Mouse (Mus musculus): Measurements from ENCODE around the gene Arpc5l.
A peak's percentile ranks its signal among the peaks of the same experiment; 100 is the strongest.

The Arpc5l gene

DNA sequence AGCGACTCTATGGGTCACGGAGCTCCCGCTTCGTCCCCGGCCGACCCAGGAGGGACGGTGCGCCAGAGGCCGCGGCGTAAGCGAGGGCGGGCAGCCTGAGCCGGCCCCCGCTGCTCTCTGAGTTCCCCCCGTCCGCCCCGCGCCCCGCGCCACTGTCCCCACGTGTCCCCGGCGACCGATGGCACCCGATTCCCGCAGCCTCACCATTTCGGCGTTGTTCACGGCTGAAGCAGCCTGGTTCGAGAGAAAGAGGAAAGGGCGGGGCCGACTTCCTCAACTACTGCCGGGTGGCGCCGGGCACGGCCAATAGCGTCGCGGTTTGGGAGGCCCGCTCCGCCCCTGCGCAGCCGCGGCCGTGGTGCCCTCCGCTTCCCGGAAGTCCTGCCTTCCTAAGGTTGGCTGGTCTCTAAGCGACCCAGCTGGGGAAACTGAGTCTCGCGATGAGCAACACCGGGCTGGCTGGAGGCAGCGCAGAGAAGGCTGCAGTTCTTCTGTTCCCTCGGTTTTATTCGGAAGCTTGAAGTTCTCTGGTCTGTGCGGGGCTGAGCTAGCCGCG lies at the start of gene Arpc5l:
TSS of gene Arpc5l (plus strand) at position 469 of the 556 bp plus-strand sequence.
- DNase-seq: peak; percentile 96 to 97

DNA sequence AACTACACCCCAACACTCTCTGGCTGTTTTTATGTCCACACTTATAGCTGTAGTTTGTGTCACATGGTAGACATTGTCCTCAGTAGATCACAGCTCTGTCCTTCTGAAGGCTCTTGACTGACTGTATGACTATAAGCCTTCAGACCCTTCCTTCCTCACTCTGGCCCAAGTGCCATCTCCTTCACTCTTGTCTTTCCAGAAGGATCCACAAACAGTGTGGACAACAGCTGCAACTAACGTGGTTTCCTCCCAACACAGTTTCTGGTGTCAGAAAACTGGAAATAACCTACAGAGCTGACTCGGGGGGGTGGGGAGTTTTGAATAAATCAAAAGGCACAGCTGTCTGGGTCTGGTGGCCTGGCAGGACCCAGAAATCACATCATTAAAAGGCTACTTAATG lies 49.1 kb upstream of the Arpc5l start:
- DNase-seq: no peak

DNA sequence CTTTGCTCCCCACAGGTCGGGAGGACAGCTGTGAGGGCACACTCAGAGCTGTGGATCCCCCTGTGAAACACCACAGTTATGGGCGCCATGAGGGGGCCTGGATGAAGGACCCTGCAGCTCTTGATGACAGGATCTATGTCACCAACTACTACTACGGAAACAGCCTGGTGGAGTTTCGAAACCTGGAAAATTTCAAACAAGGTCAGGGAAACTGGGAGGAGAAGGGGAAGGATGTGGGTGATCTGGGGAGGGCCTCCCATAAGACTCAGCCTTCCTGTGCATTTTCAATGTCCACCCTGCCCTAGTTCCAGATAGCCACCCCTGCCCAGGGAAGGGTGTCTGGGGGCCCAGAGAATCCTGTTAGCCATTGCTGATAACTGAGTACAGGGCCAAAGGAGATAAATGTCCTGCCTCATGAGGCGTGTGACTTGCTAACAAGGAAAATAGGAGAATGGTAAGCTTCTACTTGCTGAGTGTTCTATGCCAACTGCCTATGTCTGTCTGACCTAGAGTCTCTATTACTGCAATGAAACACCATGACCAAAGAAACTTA lies 47.4 kb upstream of the Arpc5l start:
- DNase-seq: no peak

DNA sequence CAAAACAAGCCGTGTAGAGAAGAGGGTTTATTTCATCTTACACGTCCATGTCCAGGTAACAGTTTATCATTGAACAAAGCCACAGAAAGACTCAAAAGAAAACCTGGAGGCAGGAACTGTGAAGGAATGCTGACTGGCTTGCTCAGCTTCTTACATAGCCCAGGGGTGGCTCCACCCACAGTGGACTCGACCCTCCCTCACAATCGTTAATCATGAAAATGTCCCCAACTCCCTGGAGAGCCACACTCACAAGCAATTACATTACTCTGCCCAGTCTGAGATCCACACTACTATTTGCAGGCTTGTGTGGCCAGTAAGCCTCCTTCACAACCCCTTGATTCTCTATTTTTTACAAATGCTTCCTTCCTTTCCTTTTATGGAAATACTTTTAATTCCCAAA lies 41.0 kb upstream of the Arpc5l start:
- DNase-seq: no peak

DNA sequence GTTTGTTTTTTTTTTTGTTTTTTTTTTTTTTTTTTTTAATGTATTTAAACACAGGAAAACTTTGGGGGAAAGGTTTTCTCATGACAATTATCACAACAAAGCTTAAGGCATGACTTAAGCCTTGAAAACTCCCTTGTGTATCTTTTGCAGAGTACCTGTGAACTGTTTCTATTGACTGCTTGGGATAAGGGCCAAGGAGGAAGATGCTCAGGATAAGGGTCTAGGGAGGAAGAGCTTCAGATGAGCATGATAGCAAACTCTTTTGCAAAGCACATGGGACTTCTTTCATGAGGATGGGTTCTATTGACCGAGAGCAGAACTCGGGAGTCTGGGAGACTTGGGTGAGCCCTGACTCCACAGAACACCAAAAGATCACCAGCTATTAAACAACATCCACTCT lies 35.5 kb upstream of the Arpc5l start:
- no peak for DNase-seq

DNA sequence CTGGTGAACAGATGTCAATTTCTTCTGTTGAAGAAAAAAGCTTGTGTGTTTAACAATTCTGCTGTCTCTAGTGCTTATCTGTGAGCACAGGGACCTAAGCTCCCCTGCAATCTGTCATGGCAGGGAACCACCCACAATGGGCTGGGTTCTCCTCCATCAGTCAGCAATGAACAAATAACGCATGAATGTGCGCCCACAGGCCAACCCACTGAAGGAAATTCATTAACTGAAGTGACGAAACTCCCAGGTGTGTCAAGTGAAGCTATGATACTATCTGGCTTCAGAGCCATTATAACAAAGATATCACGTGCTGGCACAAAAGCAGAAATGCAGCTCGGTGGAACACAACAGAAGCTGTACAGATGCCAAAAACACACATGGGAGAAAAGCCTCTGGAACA lies 35.1 kb upstream of the Arpc5l start:
- DNase-seq: no peak

DNA sequence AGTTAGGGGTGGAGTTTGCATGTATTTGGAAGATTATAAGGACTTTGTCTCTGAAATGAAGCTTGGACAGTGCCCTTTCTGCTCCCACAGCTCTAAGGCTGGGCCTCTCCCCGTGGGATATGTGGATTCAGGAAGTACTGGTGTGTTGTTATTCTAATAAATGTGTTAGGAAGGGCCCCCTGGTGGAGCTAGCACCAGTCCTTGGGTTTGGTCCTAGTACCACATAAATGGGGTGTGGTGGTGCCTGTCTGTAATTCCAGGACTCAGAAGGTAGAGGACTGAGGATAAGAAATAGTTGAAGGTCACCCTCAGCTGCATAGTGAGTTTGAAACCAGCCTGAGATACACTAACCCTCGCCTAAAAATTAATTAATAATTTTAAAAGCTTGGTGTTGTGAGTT lies 31.9 kb upstream of the Arpc5l start:
- no peak for DNase-seq

DNA sequence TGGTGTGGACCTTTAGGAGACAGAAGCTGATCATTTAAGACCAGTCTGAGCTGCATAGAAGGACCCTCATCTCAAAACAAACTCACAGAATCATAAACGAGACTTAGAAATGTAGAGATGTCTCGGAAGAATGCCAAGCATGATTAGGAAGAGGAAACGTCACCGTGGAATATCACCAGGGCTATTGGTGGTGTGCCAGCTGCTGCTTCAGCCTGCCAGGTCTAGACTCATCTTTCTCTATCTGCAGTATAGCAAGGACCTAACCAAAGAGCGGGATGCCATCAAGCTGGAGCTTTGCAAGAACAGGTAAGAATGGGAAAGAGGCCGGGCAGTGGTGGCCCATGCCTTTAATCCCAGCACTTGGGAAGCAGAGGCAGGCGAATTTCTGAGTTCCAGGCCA lies 31.4 kb upstream of the Arpc5l start:
- DNase-seq: peak in 1 of 2 experiments; percentile 36

DNA sequence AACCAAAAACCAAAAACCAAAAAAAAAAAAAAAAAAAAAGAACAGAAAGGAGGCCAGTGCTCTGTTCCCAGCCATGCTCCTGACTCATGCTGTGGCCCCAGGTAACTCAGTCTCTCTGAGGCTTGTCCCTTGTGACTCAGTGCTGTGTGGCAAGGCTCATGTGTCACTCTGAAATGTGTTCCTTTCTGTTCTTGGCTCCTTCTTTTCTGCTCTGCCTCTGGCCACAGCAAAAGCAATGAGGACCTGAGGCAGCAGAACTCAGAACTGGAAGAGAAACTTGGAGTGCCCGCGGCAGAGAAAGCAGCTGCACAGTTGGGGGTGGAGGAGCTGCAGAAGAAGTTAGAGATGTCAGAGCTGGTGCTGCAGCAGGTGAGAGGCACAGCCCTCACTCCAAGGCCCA lies 31.0 kb upstream of the Arpc5l start:
- no peak for DNase-seq

DNA sequence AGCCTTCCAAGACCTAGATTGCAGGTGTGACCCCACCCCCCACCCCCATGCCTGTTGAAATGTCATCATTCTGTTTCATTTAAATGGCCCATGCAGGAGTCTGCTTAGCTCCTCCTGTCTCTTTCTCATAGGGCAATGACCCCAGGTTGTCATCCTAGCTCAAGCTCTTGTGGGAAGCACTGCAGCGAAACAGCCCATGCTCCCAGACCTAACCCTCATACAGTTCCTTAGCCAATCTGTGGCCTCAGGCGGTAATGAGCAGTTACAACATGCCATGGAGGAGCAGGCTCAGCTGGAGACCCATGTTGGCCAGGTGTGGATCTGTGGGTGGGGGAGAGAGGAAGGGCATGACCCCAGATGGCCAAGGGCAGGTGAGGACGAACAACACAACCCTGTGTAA lies 30.0 kb upstream of the Arpc5l start:
- DNase-seq: no peak

DNA sequence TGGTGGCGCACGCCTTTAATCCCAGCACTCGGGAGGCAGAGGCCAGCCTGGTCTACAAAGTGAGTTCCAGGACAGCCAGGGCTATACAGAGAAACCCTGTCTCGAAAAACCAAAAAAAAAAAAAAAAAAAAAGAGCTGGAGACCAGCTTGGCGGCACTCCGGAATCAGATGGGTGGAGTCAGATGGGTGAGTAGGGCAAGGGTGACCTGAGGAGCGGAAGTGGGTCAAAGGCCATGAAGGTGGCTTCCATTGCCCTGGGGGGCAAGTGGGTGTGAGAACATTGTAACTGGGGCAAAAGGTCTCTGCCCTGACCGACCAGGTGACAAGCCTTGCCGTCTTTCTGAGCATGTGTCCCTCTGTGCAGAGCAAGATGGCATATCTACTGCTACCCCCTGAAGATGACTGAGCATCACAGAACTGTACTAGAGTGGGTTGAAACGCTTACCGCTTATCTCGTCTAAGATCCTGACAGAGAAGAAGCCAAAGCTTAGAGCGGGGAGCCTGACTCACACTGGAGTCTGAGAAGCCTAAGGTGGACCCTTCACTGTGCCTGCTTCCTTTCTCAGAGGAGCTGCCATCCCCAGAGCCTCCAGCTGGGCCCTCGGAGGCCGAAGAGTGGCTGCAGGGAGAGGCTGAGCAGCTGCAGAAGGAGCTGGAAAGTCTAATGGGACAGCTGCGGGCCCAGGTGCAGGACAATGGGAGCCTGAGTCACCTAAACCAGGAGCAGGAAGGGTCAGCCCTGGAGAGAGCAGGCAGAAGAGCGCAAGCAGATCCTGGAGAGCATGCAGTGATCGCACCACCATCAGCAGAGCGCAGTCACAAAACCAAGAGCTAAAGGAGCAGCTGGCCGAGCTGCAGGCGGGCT lies 29.0 kb upstream of the Arpc5l start:
- DNase-seq: no peak

DNA sequence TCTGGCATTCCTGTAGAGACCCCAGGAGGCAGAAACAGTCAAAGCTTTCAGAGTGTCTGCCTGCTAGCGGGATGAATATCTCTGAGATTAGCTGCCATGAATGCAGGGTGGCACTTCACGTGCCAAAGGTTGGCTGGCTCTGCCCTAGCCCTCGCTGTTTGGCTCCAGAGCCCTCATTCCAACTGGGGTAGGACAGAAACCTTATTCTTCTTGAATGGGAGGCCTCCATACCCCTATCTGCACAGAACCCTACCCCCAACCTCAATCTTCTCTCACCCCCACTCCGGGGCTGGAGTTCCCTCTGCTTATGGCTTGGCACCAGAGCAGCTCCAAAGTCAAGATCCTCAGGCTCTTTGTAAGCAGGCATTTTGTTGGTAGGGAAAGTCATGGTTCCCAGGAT lies 27.3 kb upstream of the Arpc5l start:
- DNase-seq: no peak

DNA sequence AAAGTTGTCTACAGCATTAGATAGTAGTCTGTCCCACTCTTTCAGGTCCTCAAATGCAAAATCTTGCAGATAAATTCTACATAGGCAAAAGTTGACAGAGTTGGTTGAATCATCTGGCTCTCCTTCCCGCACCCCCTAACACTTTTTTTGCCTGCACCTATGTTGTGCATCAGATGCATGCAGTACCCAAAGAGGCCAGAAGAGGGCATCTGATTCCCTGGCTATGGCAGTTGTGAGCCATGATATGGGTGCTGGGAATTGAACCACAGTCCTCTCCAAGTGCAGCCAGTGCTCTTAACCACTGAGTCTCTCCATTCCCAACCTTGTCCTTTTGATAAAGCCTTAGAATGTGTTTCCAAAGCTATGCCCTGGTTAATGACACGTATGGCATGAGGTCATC lies 21.7 kb upstream of the Arpc5l start:
- no peak for DNase-seq

DNA sequence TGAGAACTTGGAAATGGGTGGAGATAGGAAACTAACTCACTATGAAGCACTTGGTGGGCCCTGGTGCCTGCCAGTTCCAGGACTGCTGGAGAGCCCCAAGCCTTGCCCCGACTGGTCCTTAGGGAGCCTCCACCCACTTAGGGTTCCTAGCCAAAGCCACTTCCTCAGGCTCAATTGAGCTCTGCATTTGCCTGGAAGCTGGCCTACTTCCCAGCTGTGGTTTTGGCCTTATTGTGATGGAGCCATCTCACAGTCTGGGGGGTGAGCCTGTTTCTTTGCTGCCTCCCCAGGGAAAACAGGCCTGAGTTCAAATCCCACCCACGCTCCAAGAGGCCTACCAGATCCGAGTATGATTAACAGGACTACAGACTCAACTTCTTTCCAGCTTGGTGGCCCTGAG lies 18.6 kb upstream of the Arpc5l start:
- peak; percentile 53 to 65 for DNase-seq

DNA sequence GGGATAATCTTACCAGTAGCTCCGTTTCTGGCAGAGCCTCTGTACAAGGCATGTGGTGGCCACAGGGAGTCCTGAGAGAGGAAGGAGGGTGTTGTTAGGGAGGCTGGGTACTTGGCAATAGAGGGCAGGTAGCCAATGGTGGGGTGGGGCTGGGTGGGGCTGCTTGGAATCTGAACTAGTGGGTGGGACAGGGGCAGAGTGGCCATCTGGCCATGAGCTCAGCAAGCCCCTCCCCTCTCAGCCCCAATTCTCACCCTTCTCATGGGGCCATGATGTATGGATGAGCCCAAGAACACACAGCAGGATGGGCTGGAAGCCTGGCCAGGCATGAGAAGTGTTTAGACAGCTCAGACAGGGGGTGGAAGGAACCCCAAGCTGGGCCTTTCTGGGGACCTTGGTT lies 17.8 kb upstream of the Arpc5l start:
- no peak for DNase-seq

DNA sequence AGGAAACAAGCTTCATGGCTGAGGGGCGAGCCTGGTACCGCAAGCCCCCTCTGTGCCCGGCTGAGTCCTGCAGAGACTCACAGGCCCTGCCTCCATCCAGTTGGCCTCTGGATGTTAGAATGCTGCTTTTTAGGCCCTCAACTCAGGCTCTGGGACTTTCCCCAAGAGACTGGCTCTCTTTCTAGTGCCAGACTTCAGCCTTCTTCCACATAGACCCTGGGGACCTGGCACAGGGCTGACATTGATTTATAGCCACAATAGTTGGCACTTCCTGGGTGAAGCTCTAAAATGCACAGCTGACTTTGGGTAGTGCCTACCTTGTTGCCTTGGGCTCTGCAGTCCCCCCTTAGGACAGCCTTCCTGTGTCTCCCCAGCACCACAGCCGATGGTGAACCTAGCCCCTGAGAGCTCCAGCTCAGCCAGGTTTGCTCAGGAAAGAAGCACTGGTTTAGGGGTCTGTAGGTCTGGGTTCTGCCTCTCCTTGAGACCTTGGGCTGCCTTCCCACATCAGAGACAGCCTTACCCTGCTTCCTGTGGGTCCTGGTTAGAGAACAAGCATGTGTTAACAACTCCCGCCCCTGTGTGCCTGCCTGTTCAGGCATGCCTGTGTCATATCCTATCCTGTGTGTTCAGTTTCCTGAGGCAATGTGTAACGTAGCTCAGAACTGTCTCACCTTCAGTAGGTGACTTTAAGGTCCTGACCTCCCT lies 17.2 kb upstream of the Arpc5l start:
- DNase-seq: no peak

DNA sequence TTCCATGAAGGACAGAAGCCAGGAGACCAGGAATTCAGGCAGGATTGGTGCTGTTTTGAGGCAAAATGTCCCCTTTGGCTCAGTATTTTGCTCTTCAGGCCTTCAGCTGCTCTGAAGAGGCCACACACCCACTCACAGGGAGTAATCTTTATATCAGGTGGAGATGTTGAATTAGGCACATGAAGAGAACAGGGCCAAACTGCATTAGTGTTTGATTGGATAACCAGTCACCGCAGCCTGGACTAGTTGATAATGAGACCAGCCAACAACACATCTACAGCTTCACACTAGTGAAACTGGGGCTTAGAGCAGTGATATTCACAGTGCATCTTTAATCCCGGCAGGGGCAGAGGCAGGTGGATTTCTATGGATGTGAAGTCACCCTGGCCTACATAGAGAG lies 16.2 kb upstream of the Arpc5l start:
- DNase-seq: no peak

DNA sequence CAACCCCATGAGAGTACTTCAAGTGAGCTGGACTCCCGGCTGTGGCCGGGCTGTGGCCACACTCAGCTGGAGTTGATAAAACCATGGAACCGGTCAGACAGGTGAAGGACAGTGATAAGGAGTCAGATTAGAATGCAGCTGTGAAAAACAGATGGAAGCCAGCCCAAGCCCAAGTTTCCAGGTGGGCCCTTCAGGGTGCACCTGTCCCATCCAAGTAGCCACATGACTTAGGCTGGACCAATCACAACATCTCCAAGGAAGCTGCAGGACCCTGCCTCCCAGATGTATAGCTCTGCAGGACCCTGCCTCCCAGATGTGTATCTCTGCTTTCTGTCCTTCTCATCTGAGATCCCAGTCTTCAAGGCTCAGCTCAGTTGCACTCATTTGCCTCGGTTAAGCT lies 13.1 kb upstream of the Arpc5l start:
- no peak for DNase-seq

DNA sequence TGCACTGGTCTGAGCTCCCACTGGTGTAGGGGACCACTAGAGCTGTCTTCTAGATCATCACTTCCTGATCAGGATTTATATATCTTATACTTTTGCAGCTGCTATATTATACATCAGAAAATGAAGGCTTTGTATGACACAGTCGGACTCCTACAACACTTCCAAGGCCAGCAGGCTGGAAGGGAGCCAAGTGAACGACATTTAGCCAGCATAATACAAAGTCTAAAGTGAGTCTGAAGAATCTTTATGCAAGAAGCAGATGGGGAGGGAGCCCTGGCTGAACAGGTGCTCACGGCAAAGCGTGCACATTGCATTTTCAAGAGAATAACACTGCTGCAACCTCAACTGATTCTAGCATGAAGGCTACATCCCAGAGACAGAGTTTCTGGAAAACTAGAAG lies 12.7 kb upstream of the Arpc5l start:
- DNase-seq: peak; percentile 64 to 71

DNA sequence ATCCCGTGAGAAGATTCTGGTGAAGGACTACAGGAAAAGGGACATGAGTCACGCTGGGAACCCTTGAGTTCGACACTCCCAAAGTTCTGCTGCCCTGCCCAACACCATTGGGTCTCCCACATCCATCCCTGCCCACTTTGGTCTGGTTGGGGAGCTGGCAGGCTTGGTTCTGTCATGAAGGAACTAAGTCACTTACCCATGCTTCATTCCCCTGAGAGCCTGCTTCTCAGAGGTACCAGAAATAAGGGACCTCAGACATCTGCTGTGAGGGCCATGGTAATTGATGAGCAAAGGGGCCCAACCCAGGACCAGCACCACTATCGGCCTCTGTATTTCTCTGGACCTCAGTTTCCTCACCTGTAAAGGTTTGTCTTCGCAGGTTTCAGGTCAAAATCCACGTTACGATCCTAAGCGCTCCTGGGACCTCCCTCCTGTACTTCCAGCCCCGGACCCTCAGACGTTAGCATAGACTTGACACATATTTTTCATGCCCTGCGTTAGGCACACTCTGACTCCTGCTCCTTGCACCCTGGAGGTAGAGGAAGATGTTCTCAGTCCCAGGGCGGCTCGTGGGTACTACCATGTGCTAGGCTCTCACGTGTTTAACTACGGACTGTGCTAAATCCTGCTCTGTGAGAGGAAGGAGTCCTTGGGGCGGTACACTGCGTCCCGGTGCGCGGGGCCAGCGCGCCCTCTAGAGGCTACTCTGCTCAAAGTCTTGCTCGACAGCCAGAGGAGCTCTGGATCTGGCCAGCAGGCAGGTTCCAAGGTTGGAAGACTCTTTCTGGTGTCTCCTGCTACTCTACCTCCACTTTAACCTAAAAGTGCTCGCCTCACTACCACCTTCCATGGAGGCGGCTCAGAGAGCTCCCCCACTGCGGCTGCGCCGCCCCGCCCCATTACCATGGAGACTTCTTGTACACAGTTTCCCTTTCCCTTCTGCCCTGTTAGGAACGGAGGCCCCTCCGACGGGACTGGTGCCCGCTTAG lies 7.5 kb upstream of the Arpc5l start, which contains the start of gene Wdr38:
TSS of gene Wdr38 (plus strand) at position 91 of the 989 bp plus-strand sequence.
- peak; percentile 88 to 92 for DNase-seq

DNA sequence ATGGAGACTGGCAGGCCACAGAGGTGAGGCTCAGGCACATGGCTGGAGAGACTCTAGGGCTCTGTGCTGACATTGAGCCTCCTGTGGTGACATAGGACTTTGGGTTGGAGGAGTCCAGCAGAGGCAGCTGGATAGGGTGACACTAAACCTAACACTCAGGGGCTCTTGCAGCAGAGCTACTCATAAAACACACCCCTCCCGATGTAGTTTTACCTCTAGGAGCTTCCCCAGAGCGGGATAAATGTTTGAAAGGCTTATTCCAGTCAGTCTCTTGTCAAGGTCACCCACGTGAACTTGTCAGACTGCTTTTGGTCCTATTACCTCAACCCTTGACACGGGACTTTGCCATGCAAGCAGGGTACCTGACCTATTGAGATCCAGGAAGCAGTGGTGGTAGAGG lies 5.8 kb upstream of the Arpc5l start:
- DNase-seq: no peak

DNA sequence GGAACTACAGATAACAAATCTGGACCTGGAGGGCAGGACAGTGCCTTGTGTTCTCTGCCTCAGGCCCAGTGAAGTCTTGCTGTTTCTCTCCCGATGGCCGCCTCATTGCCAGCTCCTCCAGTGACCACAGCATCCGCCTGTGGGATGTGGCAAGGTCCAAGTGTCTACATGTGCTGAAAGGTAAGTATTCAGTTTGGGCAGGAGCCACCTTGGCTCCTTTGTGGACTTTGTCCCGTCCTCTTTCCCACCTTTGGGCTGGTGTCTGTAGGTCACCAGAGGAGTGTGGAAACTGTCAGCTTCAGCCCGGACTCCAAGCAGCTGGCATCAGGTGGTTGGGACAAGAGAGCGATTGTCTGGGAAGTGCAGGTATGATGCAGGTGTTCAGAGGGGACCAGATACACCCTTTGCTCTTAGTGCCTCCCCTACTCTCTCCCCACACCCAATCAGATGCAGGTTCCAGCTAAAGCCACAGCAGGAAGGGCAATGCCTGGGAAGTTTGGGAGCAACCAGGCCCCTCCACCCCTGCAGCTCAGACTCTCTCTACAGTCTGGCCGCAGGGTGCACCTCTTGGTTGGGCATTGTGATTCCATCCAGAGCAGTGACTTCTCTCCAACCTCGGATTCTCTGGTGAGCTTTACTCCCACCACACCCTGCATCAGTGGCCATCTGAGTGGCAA lies 5.1 kb upstream of the Arpc5l start:
- DNase-seq: peak; percentile 23 to 69

All from kidney, postnatal 25 days (tissue).